Mouse (Mus musculus) lung, postnatal 0 days (tissue): ENCODE measurements around the gene Gm525.

Source experiments
- CTCF ChIP-seq: IDR thresholded peaks from 2 replicates; pipeline ENCODE4 v1.5.1; 2016; ENCODE audit warnings: antibody characterized with exemption, mild to moderate bottlenecking
- EP300 ChIP-seq: IDR thresholded peaks from 2 replicates; pipeline ENCODE4 v1.6.1; 2016; ENCODE audit warnings: antibody characterized with exemption, mild to moderate bottlenecking, control low read depth

DNA sequence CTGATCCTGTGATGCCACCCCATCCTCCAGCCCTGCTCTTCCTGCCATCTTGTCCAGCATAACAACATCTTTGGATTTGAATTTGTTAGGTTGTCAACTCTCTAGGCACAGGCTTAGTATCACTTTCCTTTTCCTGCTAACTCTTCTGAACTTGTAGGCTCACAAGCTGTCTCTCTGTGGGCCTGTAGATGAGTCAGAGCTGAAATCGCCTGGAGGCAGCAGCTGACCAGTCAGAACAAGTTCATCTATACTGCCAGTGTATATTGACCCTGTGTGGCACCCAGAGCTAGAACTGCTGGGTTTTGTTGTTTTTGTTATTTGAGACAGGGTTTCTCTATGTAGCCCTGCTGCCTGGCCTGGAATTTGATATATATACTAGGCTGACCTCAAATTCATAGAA is 42.5 kb upstream of the Gm525 start:
- TF ChIP-seq CTCF (no peak), EP300 (no peak)
